Mouse (Mus musculus) erythroblast, embryonic 14.5 days (primary cell): Measurements from ENCODE around the gene Psenen.

Source experiments
- GATA1 ChIP-seq: IDR thresholded peaks from 2 replicates; pipeline ENCODE4 v1.6.1; 2012; ENCODE audit warnings: low read length, inconsistent platforms, mixed read lengths
- TAL1 ChIP-seq: IDR thresholded peaks from 3 replicates; pipeline ENCODE4 v1.6.1; 2012; ENCODE audit warnings: low read length, inconsistent platforms, mixed read lengths

DNA sequence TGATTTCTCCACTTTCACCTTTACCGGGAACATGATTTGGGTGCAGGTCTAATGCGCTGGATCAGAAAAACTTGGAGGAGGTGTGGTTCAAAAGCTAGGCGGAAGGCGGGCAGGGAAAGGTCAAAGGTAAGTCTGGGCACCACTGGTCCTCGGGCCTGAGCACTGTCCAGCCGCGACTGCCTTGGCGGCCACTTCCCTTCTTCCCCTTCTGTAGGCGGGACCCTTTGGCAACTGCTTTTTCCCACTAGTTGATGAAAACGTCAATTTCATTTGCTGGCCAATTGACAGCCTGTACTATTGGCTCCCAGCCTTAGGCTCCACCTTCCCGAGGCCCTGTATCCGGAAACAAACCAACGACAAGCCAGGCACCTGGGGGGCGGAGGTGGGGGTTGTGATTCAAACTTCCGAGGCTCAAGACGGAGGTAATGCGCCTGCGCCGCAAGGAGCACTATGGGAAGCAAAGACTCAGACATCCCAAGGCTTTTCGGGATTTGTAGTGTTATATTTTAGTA, 3.9 kb downstream of the Psenen start, which contains the start of gene Lin37:
- no peak for TF ChIP-seq TAL1
- no peak for TF ChIP-seq GATA1
